Mouse (Mus musculus) olfactory bulb, adult 2 months (tissue): ENCODE results near the gene Snx5.

Source experiments
- CTCF ChIP-seq: fragments of 200-500 bp; IDR thresholded peaks from 2 replicates; pipeline ENCODE4 v1.5.1; 2012; ENCODE audit warnings: low read depth, mild to moderate bottlenecking, low read length, moderate library complexity; ENCODE audit not compliant: insufficient read depth
- POLR2A ChIP-seq: fragments of 200-500 bp; IDR thresholded peaks from 2 replicates; pipeline ENCODE4 v1.6.1; 2012; ENCODE audit warnings: mild to moderate bottlenecking, low read depth, low read length, moderate library complexity; ENCODE audit not compliant: insufficient read depth

- TF ChIP-seq CTCF, result no peak
- TF ChIP-seq POLR2A, result no peak
Observed at GRCm38 (mm10) chr2:144267004-144267730, 3.5 kb downstream of the Snx5 start.
